Mouse (Mus musculus) lung, adult 10 weeks (tissue): ENCODE data around the gene Prl3d2. TPM values are rescaled to one million over a fixed set of nuclear protein-coding genes. Genes with fewer than 3 reads are reported as not detected.

Experiments
- polyA plus RNA-seq: library from polyadenylated mRNA; stranded (reverse); fragments of 350-450 nt; fragmentation: Illumina TruSeq; extraction: RNeasy Lipid Tissue Mini Kit (QIAGEN cat#74804); gene quantifications from one replicate; pipeline ENCODE4 v1.2.3, GENCODE M21; 2014; ENCODE audit warnings: low read depth, low replicate concordance; ENCODE audit not compliant: insufficient read depth

Gene Prl3d2
- polyA plus RNA-seq, result not detected

DNA sequence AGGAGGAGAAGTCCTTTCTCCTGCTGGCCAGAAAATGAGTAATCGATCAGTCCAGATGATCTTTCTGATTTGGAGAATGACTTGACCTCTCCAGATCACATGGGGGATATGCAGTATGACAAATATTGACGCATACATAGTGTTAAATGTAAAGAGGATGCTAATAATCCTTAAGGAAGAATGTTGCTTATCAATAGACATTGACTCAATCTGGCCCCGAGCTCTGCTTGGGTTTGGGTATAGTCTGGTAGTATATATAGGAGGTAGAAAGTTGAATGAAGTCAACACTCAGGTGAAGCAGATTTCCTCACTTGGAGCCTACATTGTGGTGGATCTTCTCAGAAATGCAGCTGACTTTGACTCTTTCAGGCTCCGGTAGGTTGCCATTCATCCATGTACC is at the start of gene Prl3d2:
Prl3d2 (plus strand) TSS at position 301 of the 400 bp plus-strand sequence.

DNA sequence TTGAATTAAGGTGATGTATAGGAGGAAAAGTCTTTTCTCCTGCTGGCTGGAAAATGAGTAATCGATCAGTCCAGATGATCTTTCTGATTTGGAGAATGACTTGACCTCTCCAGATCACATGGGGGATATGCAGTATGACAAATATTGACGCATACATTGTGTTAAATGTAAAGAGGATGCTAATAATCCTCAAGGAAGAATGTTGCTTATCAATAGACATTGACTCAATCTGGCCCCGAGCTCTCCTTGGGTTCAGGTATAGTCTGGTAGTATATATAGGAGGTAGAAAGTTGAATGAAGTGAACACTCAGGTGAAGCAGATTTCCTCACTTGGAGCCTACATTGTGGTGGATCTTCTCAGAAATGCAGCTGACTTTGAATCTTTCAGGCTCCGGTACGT is 27.6 kb upstream of the Prl3d2 start, which contains the start of gene Prl3d1:
Prl3d1 (plus strand) TSS at position 301 of the 400 bp plus-strand sequence.

DNA sequence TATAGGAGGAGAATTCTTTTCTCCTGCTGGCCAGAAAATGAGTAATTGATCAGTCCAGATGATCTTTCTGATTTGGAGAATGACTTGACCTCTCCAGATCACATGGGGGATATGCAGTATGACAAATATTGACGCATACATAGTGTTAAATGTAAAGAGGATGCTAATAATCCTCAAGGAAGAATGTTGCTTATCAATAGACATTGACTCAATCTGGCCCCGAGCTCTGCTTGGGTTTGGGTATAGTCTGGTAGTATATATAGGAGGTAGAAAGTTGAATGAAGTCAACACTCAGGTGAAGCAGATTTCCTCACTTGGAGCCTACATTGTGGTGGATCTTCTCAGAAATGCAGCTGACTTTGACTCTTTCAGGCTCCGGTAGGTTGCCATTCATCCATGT is 35.0 kb downstream of the Prl3d2 start, which contains the start of gene Prl3d3:
Prl3d3 (plus strand) TSS at position 301 of the 400 bp plus-strand sequence.

Other genes starting within 250 kb of the Prl3d2 start
- gene Prl, start 64.1 kb upstream of the Prl3d2 start, polyA plus RNA-seq, result not detected
- not detected for gene Prl3d1, start 27.5 kb upstream of the Prl3d2 start, polyA plus RNA-seq
- not detected for gene Prl3d3, start 35.1 kb downstream of the Prl3d2 start, polyA plus RNA-seq
- not detected for gene Prl3c1, start 75.0 kb downstream of the Prl3d2 start, polyA plus RNA-seq
- gene Prl3b1, start 120.1 kb downstream of the Prl3d2 start, polyA plus RNA-seq, result not detected
- gene Prl3a1, start 137.7 kb downstream of the Prl3d2 start, polyA plus RNA-seq, result not detected
- not detected for gene Prl6a1, start 190.9 kb downstream of the Prl3d2 start, polyA plus RNA-seq
- not detected for gene Prl8a2, start 224.0 kb downstream of the Prl3d2 start, polyA plus RNA-seq